Mouse (Mus musculus): ENCODE results near the gene Erp27.
"Not testable (repeated sequence)": the region's sequence is repeated elsewhere in the genome, so short reads cannot be mapped to it uniquely, and the experiment has no call there.

The Erp27 gene

GRCm38 (mm10) chr6:136906937-136907293, 15.1 kb downstream of the Erp27 start:
- no peak for DNase-seq (ENCODE audit: low spot score in 2 of 2)

GRCm38 (mm10) chr6:136906283-136906936, 15.6 kb downstream of the Erp27 start:
- DNase-seq (ENCODE audit: low spot score in 2 of 2): no peak

GRCm38 (mm10) chr6:136903885-136904470, 18.0 kb downstream of the Erp27 start:
- no peak for DNase-seq (ENCODE audit: low spot score in 2 of 2)

- no peak for DNase-seq (ENCODE audit: low spot score in 2 of 2)
These were observed 19.5 kb downstream of the Erp27 start for GRCm38 (mm10) chr6:136902527-136902926.

- DNase-seq (ENCODE audit: low spot score in 2 of 2): no peak
These were observed 21.0 kb downstream of the Erp27 start for GRCm38 (mm10) chr6:136901010-136901409.

- no peak for DNase-seq (ENCODE audit: low spot score in 2 of 2)
These were observed 21.5 kb downstream of the Erp27 start for GRCm38 (mm10) chr6:136900369-136901009.

GRCm38 (mm10) chr6:136898954-136899353, 23.0 kb downstream of the Erp27 start:
- DNase-seq (ENCODE audit: low spot score in 2 of 2): no peak

- DNase-seq (ENCODE audit: low spot score in 2 of 2): no peak
These were observed 23.8 kb downstream of the Erp27 start for GRCm38 (mm10) chr6:136898222-136898621.

- DNase-seq (ENCODE audit: low spot score in 2 of 2): no peak
These were observed 24.2 kb downstream of the Erp27 start for GRCm38 (mm10) chr6:136897789-136898188.

- no peak for DNase-seq (ENCODE audit: low spot score in 2 of 2)
These were observed 27.2 kb downstream of the Erp27 start for GRCm38 (mm10) chr6:136894532-136895339.

GRCm38 (mm10) chr6:136892002-136892401, 30.0 kb downstream of the Erp27 start:
- no peak for DNase-seq (ENCODE audit: low spot score in 2 of 2)

- DNase-seq (ENCODE audit: low spot score in 2 of 2): no peak
These were observed 32.4 kb downstream of the Erp27 start for GRCm38 (mm10) chr6:136889554-136889953.

GRCm38 (mm10) chr6:136889067-136889466, 32.9 kb downstream of the Erp27 start:
- DNase-seq (ENCODE audit: low spot score in 2 of 2): no peak

GRCm38 (mm10) chr6:136887854-136888253, 34.1 kb downstream of the Erp27 start:
- no peak for DNase-seq (ENCODE audit: low spot score in 2 of 2)

GRCm38 (mm10) chr6:136884766-136885165, 37.2 kb downstream of the Erp27 start:
- not testable (repeated sequence) for DNase-seq (ENCODE audit: low spot score in 2 of 2)

- no peak for DNase-seq (ENCODE audit: low spot score in 2 of 2)
These were observed 38.0 kb downstream of the Erp27 start for GRCm38 (mm10) chr6:136883961-136884360.

- no peak for DNase-seq (ENCODE audit: low spot score in 2 of 2)
These were observed 38.5 kb downstream of the Erp27 start for GRCm38 (mm10) chr6:136883431-136883915.

- DNase-seq (ENCODE audit: low spot score in 2 of 2): no peak
These were observed 40.3 kb downstream of the Erp27 start for GRCm38 (mm10) chr6:136881678-136882077.

- DNase-seq (ENCODE audit: low spot score in 2 of 2): no peak
These were observed 46.3 kb downstream of the Erp27 start, which contains the start of gene Mgp for GRCm38 (mm10) chr6:136875670-136876069. Gene Mgp, minus strand, starts transcription at chr6:136875823.

GRCm38 (mm10) chr6:136874599-136874998, 47.4 kb downstream of the Erp27 start:
- DNase-seq (ENCODE audit: low spot score in 2 of 2): no peak

- DNase-seq (ENCODE audit: low spot score in 2 of 2): no peak
These were observed 53.1 kb downstream of the Erp27 start for GRCm38 (mm10) chr6:136868921-136869320.

GRCm38 (mm10) chr6:136866150-136866549, 55.8 kb downstream of the Erp27 start:
- DNase-seq (ENCODE audit: low spot score in 2 of 2): no peak

Data from spleen, postnatal 14 days (tissue).